Comparison of ENCODE assay signal across 8 mouse cellular contexts in the genomic region with DNA sequence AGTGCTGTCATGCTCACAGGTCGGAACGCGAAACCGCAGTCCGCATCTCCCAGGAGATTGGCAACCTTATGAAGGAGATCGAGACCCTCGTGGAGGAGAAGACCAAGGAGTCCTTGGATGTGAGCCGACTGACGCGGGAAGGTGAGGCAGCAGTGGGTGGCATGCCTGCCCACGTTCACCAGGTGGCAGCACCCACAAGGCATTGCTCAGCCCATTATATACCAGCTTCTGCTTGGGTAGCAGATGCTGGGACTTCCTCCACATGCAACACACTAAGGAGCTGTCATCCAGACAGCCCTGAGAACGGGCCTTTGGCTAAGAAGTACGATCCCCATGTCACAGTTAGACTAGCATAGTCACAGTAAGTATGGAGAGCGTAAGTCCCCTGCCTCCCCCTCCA. TPM values are rescaled to one million over a fixed set of nuclear protein-coding genes. Genes with fewer than 3 reads are reported as not detected.
DNase-seq lines count a peak whose midpoint lies in the region; ATAC-seq and TF ChIP-seq lines count a peak whose summit lies in the region.

No protein-coding gene starts in this region.

- ATAC-seq in CD4-positive, CD25-positive, alpha-beta regulatory T cell, adult 4 months: no peak
- ATAC-seq in liver, embryonic 14.5 days (ENCODE audit: insufficient read depth): no peak
- no peak for ATAC-seq in liver, embryonic 11.5 days (replicated peaks; ENCODE audit: low FRiP score)
- ATAC-seq in intestine, embryonic 15.5 days: no peak
- no peak for ATAC-seq in heart, embryonic 11.5 days (replicated peaks; ENCODE audit: insufficient number of reproducible peaks, low FRiP score, low TSS enrichment)

- peak; percentile 70 for TF ChIP-seq CTCF in liver, embryonic 14.5 days (IDR thresholded peaks at IDR 0.05; ENCODE audit: low read depth)

- H3K27ac ChIP-seq in liver, embryonic 14.5 days: no peak overlapping the region
- H3K27ac ChIP-seq in liver, embryonic 11.5 days (ENCODE audit: low read depth, low read length): no peak overlapping the region
- no peak overlapping the region for H3K27ac ChIP-seq in intestine, embryonic 15.5 days
- H3K27ac ChIP-seq in heart, embryonic 11.5 days (ENCODE audit: low read depth, low read length): no peak overlapping the region

- H3K36me3 ChIP-seq in liver, embryonic 14.5 days (replicated peaks; ENCODE audit: control insufficient read depth, insufficient read depth, low read depth): no peaks in the 10 kb centered on the region; the same call in 1 of the 2 replicates
- peaks cover 8% of the 10 kb centered on the region for H3K36me3 ChIP-seq in liver, embryonic 11.5 days (ENCODE audit: control insufficient read depth, insufficient read depth, low read length)
- peaks cover 7% of the 10 kb centered on the region; the same call in 1 of the 2 replicates for H3K36me3 ChIP-seq in intestine, embryonic 15.5 days
- peaks cover 5% of the 10 kb centered on the region for H3K36me3 ChIP-seq in heart, embryonic 11.5 days (ENCODE audit: control insufficient read depth, insufficient read depth, low read length)

- no peak overlapping the region for H3K4me2 ChIP-seq in liver, embryonic 14.5 days (ENCODE audit: low read depth)
- H3K4me2 ChIP-seq in liver, embryonic 11.5 days: no peak overlapping the region
- no peak overlapping the region for H3K4me2 ChIP-seq in intestine, embryonic 15.5 days (replicated peaks)
- no peak overlapping the region for H3K4me2 ChIP-seq in heart, embryonic 11.5 days

- peak; percentile 23 for DNase-seq in CD4-positive, CD25-positive, alpha-beta regulatory T cell, adult 2 months (ENCODE audit: low read depth, low spot score)
- no peak for DNase-seq in liver, embryonic 14.5 days (ENCODE audit: low read depth in 3 of 3, low spot score in 3 of 3)
- DNase-seq in liver, embryonic 11.5 days (ENCODE audit: low spot score): no peak
- peak; percentile 76 for DNase-seq in layer of hippocampus, adult 9-11 months
- DNase-seq in right cerebral cortex, postnatal 4 days: peak; percentile 62

- no peak overlapping the region for H3K9ac ChIP-seq in liver, embryonic 14.5 days (replicated peaks)
- H3K9ac ChIP-seq in liver, embryonic 11.5 days (ENCODE audit: low read depth, low read length): no peak overlapping the region
- no peak overlapping the region for H3K9ac ChIP-seq in intestine, embryonic 15.5 days
- H3K9ac ChIP-seq in heart, embryonic 11.5 days (ENCODE audit: low read depth, low read length): no peak overlapping the region

- 70% methylated on average over 14 of the region's 14 CpGs for WGBS in liver, embryonic 14.5 days (ENCODE audit: insufficient replicate concordance)
- 85% methylated on average over 14 of the region's 14 CpGs for WGBS in liver, embryonic 11.5 days
- WGBS in intestine, embryonic 15.5 days: 89% methylated on average over 14 of the region's 14 CpGs
- WGBS in heart, embryonic 11.5 days (ENCODE audit: insufficient replicate concordance): 79% methylated on average over 14 of the region's 14 CpGs

- TF ChIP-seq EP300 in liver, embryonic 14.5 days (IDR thresholded peaks at IDR 0.05; ENCODE audit: low read depth): no peak

- no peak overlapping the region for H3K4me3 ChIP-seq in liver, embryonic 14.5 days (ENCODE audit: insufficient read depth in 1 of 2, low read depth in 2 of 2, low read length in 2 of 2)
- no peak overlapping the region for H3K4me3 ChIP-seq in liver, embryonic 11.5 days (ENCODE audit: low read depth, low read length)
- H3K4me3 ChIP-seq in intestine, embryonic 15.5 days (replicated peaks): no peak overlapping the region
- no peak overlapping the region for H3K4me3 ChIP-seq in heart, embryonic 11.5 days (ENCODE audit: low read depth, low read length)

- H3K4me1 ChIP-seq in liver, embryonic 14.5 days (replicated peaks; ENCODE audit: control insufficient read depth in 2 of 2, insufficient read depth in 2 of 2, low read length in 1 of 2): peaks cover 3 to 7% of the 10 kb centered on the region in 2 experiments; a peak in 3 of 4 replicates
- H3K4me1 ChIP-seq in liver, embryonic 11.5 days (replicated peaks; ENCODE audit: control insufficient read depth, insufficient read depth, low read length): 0 out of 2 replicates have a peak, but pooled peaks cover 4% of the 10 kb centered on the region
- no peaks in the 10 kb centered on the region for H3K4me1 ChIP-seq in intestine, embryonic 15.5 days (replicated peaks)
- peaks cover 5% of the 10 kb centered on the region; the same call in 1 of the 2 replicates for H3K4me1 ChIP-seq in heart, embryonic 11.5 days (ENCODE audit: control insufficient read depth, insufficient read depth, low read length)

- no peaks in the 10 kb centered on the region for H3K9me3 ChIP-seq in liver, embryonic 14.5 days (ENCODE audit: control insufficient read depth, low read length)
- H3K9me3 ChIP-seq in liver, embryonic 11.5 days (ENCODE audit: control insufficient read depth, low read length): no peaks in the 10 kb centered on the region
- no peaks in the 10 kb centered on the region for H3K9me3 ChIP-seq in intestine, embryonic 15.5 days
- H3K9me3 ChIP-seq in heart, embryonic 11.5 days (replicated peaks; ENCODE audit: control insufficient read depth, low read length): no peaks in the 10 kb centered on the region

- no peaks in the 10 kb centered on the region for H3K27me3 ChIP-seq in liver, embryonic 14.5 days (ENCODE audit: control insufficient read depth, insufficient read depth, low read length)
- H3K27me3 ChIP-seq in liver, embryonic 11.5 days (replicated peaks; ENCODE audit: control insufficient read depth, insufficient read depth, low read length): no peaks in the 10 kb centered on the region
- no peaks in the 10 kb centered on the region for H3K27me3 ChIP-seq in intestine, embryonic 15.5 days (replicated peaks)
- H3K27me3 ChIP-seq in heart, embryonic 11.5 days (ENCODE audit: control insufficient read depth, insufficient read depth, low read length): no peaks in the 10 kb centered on the region

RNA-seq across cellular contexts. Expression of a gene that starts 8.9 kb away (rescaled TPM):
- 1 to 10 TPM; 1.1 to 1.2 TPM for polyA plus RNA-seq in CD4-positive, CD25-positive, alpha-beta regulatory T cell, adult 4 months (2017; shearing (Covaris generic))
- 7.5 and 9.1 TPM in 2 replicates for polyA plus RNA-seq in liver, embryonic 14.5 days (2012; rRNA removed)
- polyA plus RNA-seq in liver, embryonic 14.5 days (2014; fragmentation: Nextera tagmentation; extraction: Ambion mirVana): 7.5 and 7.9 TPM in 2 replicates
- 20.8 and 21.6 TPM in 2 replicates for polyA plus RNA-seq in liver, embryonic 11.5 days (2014; fragmentation: Nextera tagmentation; extraction: Ambion mirVana)
- polyA plus RNA-seq in intestine, embryonic 15.5 days (2015; fragmentation: Nextera tagmentation; extraction: Ambion mirVana): 27.3 and 28.5 TPM in 2 replicates
- 32.1 and 33.9 TPM in 2 replicates for polyA plus RNA-seq in heart, embryonic 11.5 days (2014; fragmentation: Nextera tagmentation; extraction: Ambion mirVana)

RNA-seq across cellular contexts. Expression of a gene that starts 9.2 kb away (rescaled TPM):
- 1 to 10 TPM; 6.2 to 9.6 TPM for polyA plus RNA-seq in CD4-positive, CD25-positive, alpha-beta regulatory T cell, adult 4 months (2017; shearing (Covaris generic))
- 2.2 and 3.1 TPM in 2 replicates for polyA plus RNA-seq in liver, embryonic 14.5 days (2012; rRNA removed)
- 12.7 and 12.8 TPM in 2 replicates for polyA plus RNA-seq in liver, embryonic 14.5 days (2014; fragmentation: Nextera tagmentation; extraction: Ambion mirVana)
- 30.7 and 33.3 TPM in 2 replicates for polyA plus RNA-seq in liver, embryonic 11.5 days (2014; fragmentation: Nextera tagmentation; extraction: Ambion mirVana)
- 28.1 and 30.9 TPM in 2 replicates for polyA plus RNA-seq in intestine, embryonic 15.5 days (2015; fragmentation: Nextera tagmentation; extraction: Ambion mirVana)
- 33.2 and 34.7 TPM in 2 replicates for polyA plus RNA-seq in heart, embryonic 11.5 days (2014; fragmentation: Nextera tagmentation; extraction: Ambion mirVana)

RNA-seq across cellular contexts. Expression of a gene that starts 13.6 kb away (rescaled TPM):
- polyA plus RNA-seq in CD4-positive, CD25-positive, alpha-beta regulatory T cell, adult 4 months (2017; shearing (Covaris generic)): not detected
- polyA plus RNA-seq in liver, embryonic 14.5 days (2012; rRNA removed): not detected in 2 replicates
- not detected in 2 replicates for polyA plus RNA-seq in liver, embryonic 14.5 days (2014; fragmentation: Nextera tagmentation; extraction: Ambion mirVana)
- not detected in 2 replicates for polyA plus RNA-seq in liver, embryonic 11.5 days (2014; fragmentation: Nextera tagmentation; extraction: Ambion mirVana)
- 0.08 and 0.14 TPM in 2 replicates for polyA plus RNA-seq in intestine, embryonic 15.5 days (2015; fragmentation: Nextera tagmentation; extraction: Ambion mirVana)
- polyA plus RNA-seq in heart, embryonic 11.5 days (2014; fragmentation: Nextera tagmentation; extraction: Ambion mirVana): not detected in 2 replicates

RNA-seq across cellular contexts. Expression of a gene that starts 23.6 kb away (rescaled TPM):
- polyA plus RNA-seq in CD4-positive, CD25-positive, alpha-beta regulatory T cell, adult 4 months (2017; shearing (Covaris generic)): not detected
- 0.05 TPM in 1 of 2 replicates, not detected in the other for polyA plus RNA-seq in liver, embryonic 14.5 days (2012; rRNA removed)
- polyA plus RNA-seq in liver, embryonic 14.5 days (2014; fragmentation: Nextera tagmentation; extraction: Ambion mirVana): not detected in 2 replicates
- polyA plus RNA-seq in liver, embryonic 11.5 days (2014; fragmentation: Nextera tagmentation; extraction: Ambion mirVana): not detected in 2 replicates
- polyA plus RNA-seq in intestine, embryonic 15.5 days (2015; fragmentation: Nextera tagmentation; extraction: Ambion mirVana): not detected in 2 replicates
- not detected in 2 replicates for polyA plus RNA-seq in heart, embryonic 11.5 days (2014; fragmentation: Nextera tagmentation; extraction: Ambion mirVana)

RNA-seq across cellular contexts. Expression of a gene that starts 46.6 kb away (rescaled TPM):
- 10 to 100 TPM; 53.0 to 54.8 TPM for polyA plus RNA-seq in CD4-positive, CD25-positive, alpha-beta regulatory T cell, adult 4 months (2017; shearing (Covaris generic))
- polyA plus RNA-seq in liver, embryonic 14.5 days (2012; rRNA removed): 38.5 and 51.2 TPM in 2 replicates
- polyA plus RNA-seq in liver, embryonic 14.5 days (2014; fragmentation: Nextera tagmentation; extraction: Ambion mirVana): 116 and 123 TPM in 2 replicates
- polyA plus RNA-seq in liver, embryonic 11.5 days (2014; fragmentation: Nextera tagmentation; extraction: Ambion mirVana): 169 and 174 TPM in 2 replicates
- 109 and 116 TPM in 2 replicates for polyA plus RNA-seq in intestine, embryonic 15.5 days (2015; fragmentation: Nextera tagmentation; extraction: Ambion mirVana)
- 138 and 143 TPM in 2 replicates for polyA plus RNA-seq in heart, embryonic 11.5 days (2014; fragmentation: Nextera tagmentation; extraction: Ambion mirVana)

Comparison
In these comparisons a context has a peak if more than half of its experiments do, and no peak if none do; other contexts are left out.
1. DNase-seq: peak in CD4-positive, CD25-positive, alpha-beta regulatory T cell, adult 2 months (single experiment), layer of hippocampus, adult 9-11 months (single experiment) and right cerebral cortex, postnatal 4 days (single experiment); none in liver, embryonic 14.5 days (0 of 3) and liver, embryonic 11.5 days (single experiment).